Mouse (Mus musculus) adrenal gland (tissue): ENCODE measurements around the gene Spg21.

ENCODE experiments used
- intact Hi-C: fragments of 180-260 bp; cut with DNase I; formaldehyde crosslinking; loops from one replicate; pipeline ENCODE4 v1.15.1; 2025

The Spg21 gene

GRCm38 (mm10) chr9:65467686-65468085 is 6.9 kb downstream of the Spg21 start:
- intact Hi-C loops: no loop called here

- intact Hi-C loops: no loop called here
Observed at GRCm38 (mm10) chr9:65472769-65473168, 12.0 kb downstream of the Spg21 start.

- intact Hi-C loops: no loop called here
Observed at GRCm38 (mm10) chr9:65479158-65479557, 18.4 kb downstream of the Spg21 start.

- intact Hi-C loops: no loop called here
Observed at GRCm38 (mm10) chr9:65480071-65480470, 19.3 kb downstream of the Spg21 start.

GRCm38 (mm10) chr9:65491476-65491875 is 30.7 kb downstream of the Spg21 start:
- intact Hi-C loops: no loop called here

- intact Hi-C loops: no loop called here
Observed at GRCm38 (mm10) chr9:65492351-65492750, 31.6 kb downstream of the Spg21 start.

GRCm38 (mm10) chr9:65492851-65493250 is 32.1 kb downstream of the Spg21 start:
- intact Hi-C loops: no loop called here

- intact Hi-C loops: no loop called here
Observed at GRCm38 (mm10) chr9:65502146-65502545, 41.4 kb downstream of the Spg21 start.

- intact Hi-C loops: no loop called here
Observed at GRCm38 (mm10) chr9:65502721-65503505, 42.2 kb downstream of the Spg21 start.

GRCm38 (mm10) chr9:65508449-65508848 is 47.7 kb downstream of the Spg21 start:
- intact Hi-C loops: no loop called here

GRCm38 (mm10) chr9:65512520-65512919 is 51.8 kb downstream of the Spg21 start:
- intact Hi-C loops: no loop called here

GRCm38 (mm10) chr9:65514431-65514830 is 53.7 kb downstream of the Spg21 start:
- intact Hi-C loops: no loop called here

GRCm38 (mm10) chr9:65514851-65515261 is 54.1 kb downstream of the Spg21 start:
- intact Hi-C loops: no loop called here

- intact Hi-C loops: loop anchor here (10.0 kb wide), 1 partner anchor 145 kb away; the partner anchor contains the start of gene Oaz2
Observed at GRCm38 (mm10) chr9:65519807-65520504, 59.2 kb downstream of the Spg21 start, which contains the start of gene Ankdd1a. Ankdd1a (minus strand) TSS chr9:65520193.

- intact Hi-C loops: loop anchor here (10.0 kb wide), 1 partner anchor 144 kb away; the partner anchor contains the start of gene Oaz2
Observed at GRCm38 (mm10) chr9:65520505-65520876, 59.7 kb downstream of the Spg21 start.

GRCm38 (mm10) chr9:65523611-65524364 is 63.0 kb downstream of the Spg21 start:
- intact Hi-C loops: loop anchor here (1.0 to 10.0 kb wide), 2 partner anchors 57 to 141 kb away; partner anchors contain the start of genes Oaz2 and Plekho2

- intact Hi-C loops: loop anchor here (10.0 kb wide), 1 partner anchor 139 kb away; the partner anchor contains the start of gene Oaz2
Observed at GRCm38 (mm10) chr9:65525445-65526195, 64.9 kb downstream of the Spg21 start.

GRCm38 (mm10) chr9:65528417-65529038 is 67.8 kb downstream of the Spg21 start:
- intact Hi-C loops: loop anchor here (10.0 kb wide), 1 partner anchor 136 kb away; the partner anchor contains the start of gene Oaz2

GRCm38 (mm10) chr9:65529659-65530058 is 68.9 kb downstream of the Spg21 start:
- intact Hi-C loops: loop anchor here (10.0 kb wide), 1 partner anchor 135 kb away; the partner anchor contains the start of gene Oaz2

GRCm38 (mm10) chr9:65531283-65531682 is 70.5 kb downstream of the Spg21 start:
- intact Hi-C loops: no loop called here
